Mouse (Mus musculus) forebrain, postnatal 0 days (tissue): ENCODE data around the gene Tmem132c. TPM values are rescaled to one million over a fixed set of nuclear protein-coding genes. Genes with fewer than 3 reads are reported as not detected.

Experiments
- ATAC-seq: fragments of 200-750 bp; cut with Nextera tagmentation; 2 replicates; pipeline ENCODE4 v1.8.0; 2017; ENCODE audit warnings: mild to moderate bottlenecking, moderate library complexity
- DNase-seq: peaks from one replicate; pipeline ENCODE4 v3.0.0-alpha.2; 2015
- H3K27ac ChIP-seq: fragments of 300-500 bp; sonication (generic); 2 replicates; pipeline ENCODE4 v1.5.1; 2014; ENCODE audit warnings: low read depth, mild to moderate bottlenecking, antibody characterized with exemption, low read length, moderate library complexity, mixed read lengths
- H3K27me3 ChIP-seq: fragments of 300-500 bp; sonication (generic); 2 replicates; pipeline ENCODE4 v1.6.1; 2014; ENCODE audit warnings: mild to moderate bottlenecking, low read length, mixed read lengths; ENCODE audit not compliant: insufficient read depth
- H3K36me3 ChIP-seq: fragments of 300-500 bp; sonication (generic); 2 replicates; pipeline ENCODE4 v1.6.1; 2014; ENCODE audit warnings: mild to moderate bottlenecking, moderate library complexity; ENCODE audit not compliant: insufficient read depth
- H3K4me1 ChIP-seq: fragments of 300-500 bp; sonication (generic); 2 replicates; pipeline ENCODE4 v1.6.1; 2014; ENCODE audit warnings: antibody characterized with exemption; ENCODE audit not compliant: insufficient read depth
- H3K4me2 ChIP-seq: fragments of 300-500 bp; sonication (generic); 2 replicates; pipeline ENCODE4 v1.6.1; 2014; ENCODE audit warnings: low read depth, mild to moderate bottlenecking, moderate library complexity
- H3K4me3 ChIP-seq: fragments of 300-500 bp; sonication (generic); 2 replicates; pipeline ENCODE4 v1.5.1; 2014; ENCODE audit warnings: low read depth, low read length, mixed read lengths
- H3K9ac ChIP-seq: fragments of 300-500 bp; sonication (generic); 2 replicates; pipeline ENCODE4 v1.6.1; 2014; ENCODE audit warnings: mild to moderate bottlenecking
- H3K9me3 ChIP-seq: fragments of 300-500 bp; sonication (generic); 2 replicates; pipeline ENCODE4 v1.6.1; 2016; ENCODE audit warnings: low read length
- CTCF ChIP-seq: sonication (generic); IDR thresholded peaks from 2 replicates; pipeline ENCODE4 v1.5.1; 2016; ENCODE audit warnings: antibody characterized with exemption, control low read depth, low read depth
- WGBS: fragments of 180-500 bp; shearing (Covaris S2); extraction: QIAGEN DNeasy Blood & Tissue Kit; methylation state at CpG from one replicate; pipeline ENCODE4 v1.1.7; 2014; 5-methylcytosine and 5-hydroxymethylcytosine counted together
- polyA plus RNA-seq: library from polyadenylated mRNA; unstranded; fragments of >200 nt; fragmentation: Nextera tagmentation; extraction: Ambion mirVana; gene quantifications from 2 replicates; pipeline ENCODE4 v1.2.1, GENCODE M21; 2015
- total RNA-seq: library from RNA; depleted of rRNA; stranded (reverse); fragments of >200 nt; gene quantifications from 2 replicates; pipeline ENCODE4 v1.2.3, GENCODE M21; 2014

Tmem132c gene
- total and polyA plus RNA-seq, 2 experiments from 2014 or later, result 7.5 to 25.6 TPM

GRCm38 (mm10) chr5:127298060-127298459, 56.5 kb downstream of the Tmem132c start:
- ATAC-seq (no peak), DNase-seq (no peak)
- no peak overlapping the region for H3K4me2 ChIP-seq
- no peaks in the 10 kb centered on the region for H3K9me3 ChIP-seq
- H3K27me3 ChIP-seq, result no peaks in the 10 kb centered on the region
- 49% methylated on average over 2 of the region's 2 CpGs for WGBS
- H3K9ac ChIP-seq, result no peak overlapping the region
- peaks cover 2% of the 10 kb centered on the region; the same call in 1 of the 2 replicates for H3K4me1 ChIP-seq
- no peaks in the 10 kb centered on the region for H3K36me3 ChIP-seq
- no peak overlapping the region for H3K27ac ChIP-seq
- no peak for TF ChIP-seq CTCF
- no peak overlapping the region for H3K4me3 ChIP-seq

- Histone ChIP-seq H3K4me3 (no peak overlapping the region), H3K9me3 (no peaks in the 10 kb centered on the region), H3K4me1 (peaks cover 2% of the 10 kb centered on the region; the same call in 1 of the 2 replicates), H3K27me3 (no peaks in the 10 kb centered on the region), H3K36me3 (no peaks in the 10 kb centered on the region), H3K4me2 (no peak overlapping the region), H3K9ac (no peak overlapping the region), H3K27ac (no peak overlapping the region)
- no peak for TF ChIP-seq CTCF
- 54% methylated on average over 1 of the region's 1 CpGs for WGBS
- no peak for ATAC-seq
- no peak for DNase-seq
These were observed 57.4 kb downstream of the Tmem132c start for GRCm38 (mm10) chr5:127299010-127299409.

- WGBS, result 32% methylated on average over 8 of the region's 8 CpGs
- H3K27me3 ChIP-seq, result no peaks in the 10 kb centered on the region
- peaks cover 2% of the 10 kb centered on the region; the same call in 1 of the 2 replicates for H3K4me1 ChIP-seq
- ATAC-seq, result peak; percentile 27; the same call in 1 of the 2 replicates
- H3K4me3 ChIP-seq, result no peak overlapping the region
- H3K9ac ChIP-seq, result no peak overlapping the region
- no peaks in the 10 kb centered on the region for H3K36me3 ChIP-seq
- DNase-seq, result peak; percentile 57
- H3K27ac ChIP-seq, result no peak overlapping the region
- no peak for TF ChIP-seq CTCF
- H3K9me3 ChIP-seq, result no peaks in the 10 kb centered on the region
- H3K4me2 ChIP-seq, result no peak overlapping the region
These were observed 59.1 kb downstream of the Tmem132c start for GRCm38 (mm10) chr5:127300597-127301254.

GRCm38 (mm10) chr5:127305312-127305711, 63.7 kb downstream of the Tmem132c start:
- no peak for DNase-seq
- Histone ChIP-seq H3K9ac (no peak overlapping the region), H3K27ac (no peak overlapping the region), H3K4me3 (no peak overlapping the region), H3K9me3 (no peaks in the 10 kb centered on the region), H3K4me2 (no peak overlapping the region), H3K27me3 (no peaks in the 10 kb centered on the region), H3K4me1 (0 out of 2 replicates have a peak, but pooled peaks cover 2% of the 10 kb centered on the region), H3K36me3 (no peaks in the 10 kb centered on the region)
- TF ChIP-seq CTCF, result no peak
- 69% methylated on average over 5 of the region's 5 CpGs for WGBS
- no peak for ATAC-seq

- 48% methylated on average over 5 of the region's 5 CpGs for WGBS
- Histone ChIP-seq H3K9me3 (no peaks in the 10 kb centered on the region), H3K4me2 (no peak overlapping the region), H3K27me3 (no peaks in the 10 kb centered on the region), H3K4me3 (no peak overlapping the region), H3K27ac (no peak overlapping the region), H3K9ac (no peak overlapping the region), H3K4me1 (0 out of 2 replicates have a peak, but pooled peaks cover under 1% of the 10 kb centered on the region), H3K36me3 (no peaks in the 10 kb centered on the region)
- ATAC-seq, result no peak
- no peak for TF ChIP-seq CTCF
- DNase-seq, result no peak
These were observed 64.1 kb downstream of the Tmem132c start for GRCm38 (mm10) chr5:127305719-127306118.

GRCm38 (mm10) chr5:127306726-127307125, 65.1 kb downstream of the Tmem132c start:
- Histone ChIP-seq H3K4me2 (no peak overlapping the region), H3K9me3 (no peaks in the 10 kb centered on the region), H3K36me3 (no peaks in the 10 kb centered on the region), H3K4me3 (no peak overlapping the region), H3K4me1 (no peaks in the 10 kb centered on the region), H3K27ac (no peak overlapping the region), H3K27me3 (no peaks in the 10 kb centered on the region), H3K9ac (no peak overlapping the region)
- ATAC-seq (no peak), DNase-seq (no peak)
- 40% methylated on average over 1 of the region's 1 CpGs for WGBS
- no peak for TF ChIP-seq CTCF

- DNase-seq (no peak), ATAC-seq (no peak)
- no peaks in the 10 kb centered on the region for H3K27me3 ChIP-seq
- 53% methylated on average over 14 of the region's 14 CpGs for WGBS
- no peak overlapping the region for H3K4me2 ChIP-seq
- no peak for TF ChIP-seq CTCF
- no peaks in the 10 kb centered on the region for H3K36me3 ChIP-seq
- H3K4me3 ChIP-seq, result no peak overlapping the region
- H3K4me1 ChIP-seq, result no peaks in the 10 kb centered on the region
- H3K27ac ChIP-seq, result no peak overlapping the region
- H3K9me3 ChIP-seq, result no peaks in the 10 kb centered on the region
- no peak overlapping the region for H3K9ac ChIP-seq
These were observed 68.9 kb downstream of the Tmem132c start for GRCm38 (mm10) chr5:127310318-127311004.
